Mouse (Mus musculus) limb, embryonic 14.5 days (tissue): Measurements from ENCODE around the gene Apol9b. TPM values are rescaled to one million over a fixed set of nuclear protein-coding genes. Genes with fewer than 3 reads are reported as not detected.
A peak's percentile ranks its signal among the peaks of the same experiment; 100 is the strongest.

Experiments
- ATAC-seq: fragments of 200-750 bp; cut with Nextera tagmentation; 2 replicates; pipeline ENCODE4 v1.8.0; 2017; ENCODE audit warnings: low read depth, moderate number of reproducible peaks, moderate TSS enrichment; ENCODE audit not compliant: low FRiP score
- DNase-seq: peaks from one replicate; pipeline ENCODE4 v3.0.0-alpha.2; 2015; ENCODE audit warnings: low spot score
- H3K27ac ChIP-seq: fragments of 300-500 bp; sonication (generic); replicated peaks from 2 replicates; pipeline ENCODE4 v1.5.1; 2014; ENCODE audit warnings: low read depth, mild to moderate bottlenecking, low read length, moderate library complexity, mixed read lengths
- H3K27me3 ChIP-seq: fragments of 300-500 bp; sonication (generic); 2 replicates; pipeline ENCODE4 v1.6.1; 2014; ENCODE audit warnings: low read length, mixed read lengths; ENCODE audit not compliant: control insufficient read depth, insufficient read depth
- H3K36me3 ChIP-seq: fragments of 300-500 bp; sonication (generic); 2 replicates; pipeline ENCODE4 v1.6.1; 2014; ENCODE audit warnings: mild to moderate bottlenecking, low read length, moderate library complexity, mixed read lengths; ENCODE audit not compliant: control insufficient read depth, insufficient read depth
- H3K4me1 ChIP-seq: fragments of 300-500 bp; sonication (generic); 2 replicates; pipeline ENCODE4 v1.6.1; 2014; ENCODE audit warnings: antibody characterized with exemption, low read length, mixed read lengths; ENCODE audit not compliant: control insufficient read depth, insufficient read depth
- H3K4me2 ChIP-seq: fragments of 300-500 bp; sonication (generic); replicated peaks from 2 replicates; pipeline ENCODE4 v1.6.1; 2014; ENCODE audit warnings: low read depth, mild to moderate bottlenecking, low read length, moderate library complexity; ENCODE audit not compliant: severe bottlenecking
- H3K4me3 ChIP-seq: fragments of 300-500 bp; sonication (generic); replicated peaks from 2 replicates; pipeline ENCODE4 v1.5.1; 2014; ENCODE audit warnings: low read length
- H3K9ac ChIP-seq: fragments of 300-500 bp; sonication (generic); 2 replicates; pipeline ENCODE4 v1.6.1; 2014; ENCODE audit warnings: mild to moderate bottlenecking, low read depth, low read length, moderate library complexity; ENCODE audit not compliant: severe bottlenecking
- H3K9me3 ChIP-seq: fragments of 300-500 bp; sonication (generic); 2 replicates; pipeline ENCODE4 v1.6.1; 2016; ENCODE audit warnings: low read length; ENCODE audit not compliant: control insufficient read depth
- POLR2A ChIP-seq: fragments of 200-500 bp; IDR thresholded peaks from 2 replicates; pipeline ENCODE4 v1.8.0; 2012; ENCODE audit warnings: inconsistent platforms, mild to moderate bottlenecking, moderate library complexity, borderline replicate concordance; ENCODE audit not compliant: insufficient read depth, insufficient read length; ENCODE audit errors: extremely low read depth
- WGBS: fragments of 180-500 bp; shearing (Covaris S2); extraction: QIAGEN DNeasy Blood & Tissue Kit; methylation state at CpG from one replicate; pipeline ENCODE4 v1.1.7; 2014; 5-methylcytosine and 5-hydroxymethylcytosine counted together
- polyA plus RNA-seq, 2 experiments: library from polyadenylated mRNA; depleted of rRNA in 1 of 2; stranded (reverse) in 1 of 2; unstranded in 1 of 2; fragments of >200 nt; fragmentation: Nextera tagmentation in 1 of 2; extraction: Ambion mirVana in 1 of 2; gene quantifications; 2 replicates each; pipeline versions ENCODE4 v1.2.1 to v1.2.3; 2012 to 2014

Apol9b gene
- polyA plus RNA-seq, 2 experiments, result 0.09 TPM; not detected in 1

- H3K4me1 ChIP-seq, result no peaks in the 10 kb centered on the region
- H3K36me3 ChIP-seq, result peaks cover 97% of the 10 kb centered on the region
- DNase-seq (peak; percentile 52), ATAC-seq (no peak)
- H3K9me3 ChIP-seq, result no peaks in the 10 kb centered on the region
- no peak overlapping the region for H3K9ac ChIP-seq
- H3K27me3 ChIP-seq, result no peaks in the 10 kb centered on the region
- no peak overlapping the region for H3K27ac ChIP-seq
- 69% methylated on average over 20 of the region's 20 CpGs for WGBS
- no peak overlapping the region for H3K4me3 ChIP-seq
- H3K4me2 ChIP-seq, result no peak overlapping the region
- no peak for TF ChIP-seq POLR2A
These were observed 46.5 kb downstream of the Apol9b start for GRCm38 (mm10) chr15:77775186-77775963.

- no peak overlapping the region for H3K4me2 ChIP-seq
- H3K4me1 ChIP-seq, result no peaks in the 10 kb centered on the region
- H3K4me3 ChIP-seq, result no peak overlapping the region
- H3K9ac ChIP-seq, result no peak overlapping the region
- DNase-seq (no peak), ATAC-seq (no peak)
- no peaks in the 10 kb centered on the region for H3K27me3 ChIP-seq
- WGBS, result 84% methylated on average over 11 of the region's 11 CpGs
- no peaks in the 10 kb centered on the region for H3K9me3 ChIP-seq
- peaks cover 100% of the 10 kb centered on the region for H3K36me3 ChIP-seq
- no peak overlapping the region for H3K27ac ChIP-seq
- no peak for TF ChIP-seq POLR2A
These were observed 53.7 kb downstream of the Apol9b start for GRCm38 (mm10) chr15:77782449-77783014.

GRCm38 (mm10) chr15:77784039-77784824, 55.4 kb downstream of the Apol9b start:
- H3K27ac ChIP-seq, result no peak overlapping the region
- H3K4me3 ChIP-seq, result no peak overlapping the region
- no peak for DNase-seq

GRCm38 (mm10) chr15:77785807-77786206, 57.0 kb downstream of the Apol9b start:
- no peak overlapping the region for H3K27ac ChIP-seq
- WGBS, result 92% methylated on average over 1 of the region's 1 CpGs
- H3K36me3 ChIP-seq, result peaks cover 100% of the 10 kb centered on the region
- no peaks in the 10 kb centered on the region for H3K4me1 ChIP-seq
- DNase-seq (no peak), ATAC-seq (no peak)
- H3K9me3 ChIP-seq, result no peaks in the 10 kb centered on the region
- no peak overlapping the region for H3K4me2 ChIP-seq
- H3K9ac ChIP-seq, result no peak overlapping the region
- no peak overlapping the region for H3K4me3 ChIP-seq
- TF ChIP-seq POLR2A, result no peak
- no peaks in the 10 kb centered on the region for H3K27me3 ChIP-seq

More at GRCm38 (mm10) chr15:77784039-77784824, 55.4 kb downstream of the Apol9b start:
- ATAC-seq, result no peak
- Histone ChIP-seq H3K36me3 (peaks cover 100% of the 10 kb centered on the region), H3K27me3 (no peaks in the 10 kb centered on the region), H3K4me1 (no peaks in the 10 kb centered on the region), H3K9ac (no peak overlapping the region), H3K9me3 (no peaks in the 10 kb centered on the region), H3K4me2 (no peak overlapping the region)
- no peak for TF ChIP-seq POLR2A
- WGBS, result 62% methylated on average over 22 of the region's 22 CpGs

Other genes starting within 250 kb of the Apol9b start
- not detected in 2 replicates for gene Apol11a, start 220.8 kb upstream of the Apol9b start, polyA plus RNA-seq (2012; rRNA removed)
- gene Apol11a, start 220.8 kb upstream of the Apol9b start, polyA plus RNA-seq (2014; fragmentation: Nextera tagmentation; extraction: Ambion mirVana), result not detected in 2 replicates
- gene Apol7c, start 195.7 kb upstream of the Apol9b start, polyA plus RNA-seq (2012; rRNA removed), result 0.03 TPM in 1 of 2 replicates, not detected in the other
- gene Apol7c, start 195.7 kb upstream of the Apol9b start, polyA plus RNA-seq (2014; fragmentation: Nextera tagmentation; extraction: Ambion mirVana), result not detected in 2 replicates
- not detected in 2 replicates for gene 1700025B11Rik, start 167.1 kb upstream of the Apol9b start, polyA plus RNA-seq (2012; rRNA removed)
- not detected in 2 replicates for gene 1700025B11Rik, start 167.1 kb upstream of the Apol9b start, polyA plus RNA-seq (2014; fragmentation: Nextera tagmentation; extraction: Ambion mirVana)
- gene Apol10b, start 132.9 kb upstream of the Apol9b start, polyA plus RNA-seq (2012; rRNA removed), result 0.04 and 0.16 TPM in 2 replicates
- 0.12 TPM in 1 of 2 replicates, not detected in the other for gene Apol10b, start 132.9 kb upstream of the Apol9b start, polyA plus RNA-seq (2014; fragmentation: Nextera tagmentation; extraction: Ambion mirVana)
- not detected in 2 replicates for gene Gm36245, start 129.8 kb upstream of the Apol9b start, polyA plus RNA-seq (2012; rRNA removed)
- gene Gm36245, start 129.8 kb upstream of the Apol9b start, polyA plus RNA-seq (2014; fragmentation: Nextera tagmentation; extraction: Ambion mirVana), result not detected in 2 replicates
- 0.03 TPM in 1 of 2 replicates, not detected in the other for gene Apol11b, start 85.8 kb upstream of the Apol9b start, polyA plus RNA-seq (2012; rRNA removed)
- gene Apol11b, start 85.8 kb upstream of the Apol9b start, polyA plus RNA-seq (2014; fragmentation: Nextera tagmentation; extraction: Ambion mirVana), result not detected in 2 replicates
- 0.16 and 0.27 TPM in 2 replicates for gene Apol7e, start 30.2 kb upstream of the Apol9b start, polyA plus RNA-seq (2012; rRNA removed)
- 0.22 TPM in 1 of 2 replicates, not detected in the other for gene Apol7e, start 30.2 kb upstream of the Apol9b start, polyA plus RNA-seq (2014; fragmentation: Nextera tagmentation; extraction: Ambion mirVana)
- 0.14 and 0.19 TPM in 2 replicates for gene Apol8, start 28.0 kb downstream of the Apol9b start, polyA plus RNA-seq (2012; rRNA removed)
- not detected in 2 replicates for gene Apol8, start 28.0 kb downstream of the Apol9b start, polyA plus RNA-seq (2014; fragmentation: Nextera tagmentation; extraction: Ambion mirVana)
- 38.7 and 46.7 TPM in 2 replicates for gene Myh9, start 113.1 kb downstream of the Apol9b start, polyA plus RNA-seq (2012; rRNA removed)
- 53.2 and 54.6 TPM in 2 replicates for gene Myh9, start 113.1 kb downstream of the Apol9b start, polyA plus RNA-seq (2014; fragmentation: Nextera tagmentation; extraction: Ambion mirVana)
- 183 and 193 TPM in 2 replicates for gene Txn2, start 200.0 kb downstream of the Apol9b start, polyA plus RNA-seq (2012; rRNA removed)
- gene Txn2, start 200.0 kb downstream of the Apol9b start, polyA plus RNA-seq (2014; fragmentation: Nextera tagmentation; extraction: Ambion mirVana), result 266 and 270 TPM in 2 replicates
- 9.6 and 11.9 TPM in 2 replicates for gene Foxred2, start 227.7 kb downstream of the Apol9b start, polyA plus RNA-seq (2012; rRNA removed)
- 5.6 and 7.1 TPM in 2 replicates for gene Foxred2, start 227.7 kb downstream of the Apol9b start, polyA plus RNA-seq (2014; fragmentation: Nextera tagmentation; extraction: Ambion mirVana)
- 198 and 204 TPM in 2 replicates for gene Eif3d, start 241.8 kb downstream of the Apol9b start, polyA plus RNA-seq (2012; rRNA removed)
- gene Eif3d, start 241.8 kb downstream of the Apol9b start, polyA plus RNA-seq (2014; fragmentation: Nextera tagmentation; extraction: Ambion mirVana), result 177 and 188 TPM in 2 replicates